Mouse (Mus musculus) limb, embryonic 12.5 days (tissue): Measurements from ENCODE around the gene Dock4. TPM values are rescaled to one million over a fixed set of nuclear protein-coding genes. Genes with fewer than 3 reads are reported as not detected.

Experiments
- ATAC-seq: fragments of 200-750 bp; cut with Nextera tagmentation; 2 replicates; pipeline ENCODE4 v1.8.0; 2017; ENCODE audit warnings: low read depth, moderate TSS enrichment; ENCODE audit not compliant: insufficient number of reproducible peaks, insufficient read depth, low FRiP score, low TSS enrichment
- H3K27ac ChIP-seq: fragments of 300-500 bp; sonication (generic); 2 replicates; pipeline ENCODE4 v1.5.1; 2016; ENCODE audit warnings: mild to moderate bottlenecking, moderate library complexity
- H3K27me3 ChIP-seq: fragments of 300-500 bp; sonication (generic); 2 replicates; pipeline ENCODE4 v1.6.1; 2016; ENCODE audit warnings: mild to moderate bottlenecking, moderate library complexity
- H3K36me3 ChIP-seq: fragments of 300-500 bp; sonication (generic); 2 replicates; pipeline ENCODE4 v1.6.1; 2016; ENCODE audit warnings: mild to moderate bottlenecking, moderate library complexity
- H3K4me1 ChIP-seq: fragments of 300-500 bp; sonication (generic); replicated peaks from 2 replicates; pipeline ENCODE4 v1.6.1; 2016
- H3K4me2 ChIP-seq: fragments of 300-500 bp; sonication (generic); 2 replicates; pipeline ENCODE4 v1.6.1; 2016; ENCODE audit warnings: mild to moderate bottlenecking, moderate library complexity
- H3K4me3 ChIP-seq: fragments of 300-500 bp; sonication (generic); replicated peaks from 2 replicates; pipeline ENCODE4 v1.5.1; 2016; ENCODE audit warnings: mild to moderate bottlenecking
- H3K9ac ChIP-seq: fragments of 300-500 bp; sonication (generic); replicated peaks from 2 replicates; pipeline ENCODE4 v1.6.1; 2016; ENCODE audit warnings: mild to moderate bottlenecking, moderate library complexity
- H3K9me3 ChIP-seq: fragments of 300-500 bp; sonication (generic); 2 replicates; pipeline ENCODE4 v1.6.1; 2016; ENCODE audit warnings: mild to moderate bottlenecking, moderate library complexity
- WGBS: fragments of 180-500 bp; shearing (Covaris S2); methylation state at CpG from one replicate; pipeline ENCODE4 v1.1.7; 2016; 5-methylcytosine and 5-hydroxymethylcytosine counted together
- polyA plus RNA-seq: library from polyadenylated mRNA; unstranded; fragments of >200 nt; fragmentation: Nextera tagmentation; extraction: Ambion mirVana; gene quantifications from 2 replicates; pipeline ENCODE4 v1.2.1, GENCODE M21; 2016

Dock4 gene
- polyA plus RNA-seq, 1 experiment from 2014 or later = 24.9 TPM

DNA sequence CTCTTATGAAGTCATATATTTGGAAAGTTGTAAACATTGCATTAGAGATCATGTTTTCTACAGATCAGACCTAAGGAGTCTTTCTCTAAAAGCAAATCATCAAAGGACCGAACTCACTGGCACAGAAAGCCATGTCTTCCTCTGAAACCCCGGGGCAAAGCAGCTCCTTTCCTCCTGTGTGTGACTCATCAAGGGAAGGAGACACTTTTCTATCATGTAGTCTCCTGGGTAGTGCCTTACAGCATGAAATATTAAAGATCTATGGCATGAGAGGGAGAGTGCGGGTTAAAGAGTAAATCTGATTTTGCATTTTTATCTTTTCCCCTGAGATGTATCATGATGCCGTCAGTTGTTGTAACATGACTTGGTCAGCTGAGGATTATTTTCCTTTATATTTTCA is 159.8 kb downstream of the Dock4 start:
- H3K9ac ChIP-seq = no peak overlapping the region
- WGBS = 88% methylated on average over 4 of the region's 4 CpGs
- no peaks in the 10 kb centered on the region for H3K27me3 ChIP-seq
- H3K4me3 ChIP-seq = no peak overlapping the region
- H3K4me2 ChIP-seq = no peak overlapping the region
- no peak overlapping the region for H3K27ac ChIP-seq
- H3K9me3 ChIP-seq = no peaks in the 10 kb centered on the region
- 0 out of 2 replicates have a peak, but pooled peaks cover 3% of the 10 kb centered on the region for H3K4me1 ChIP-seq
- no peaks in the 10 kb centered on the region for H3K36me3 ChIP-seq
- no peak for ATAC-seq

DNA sequence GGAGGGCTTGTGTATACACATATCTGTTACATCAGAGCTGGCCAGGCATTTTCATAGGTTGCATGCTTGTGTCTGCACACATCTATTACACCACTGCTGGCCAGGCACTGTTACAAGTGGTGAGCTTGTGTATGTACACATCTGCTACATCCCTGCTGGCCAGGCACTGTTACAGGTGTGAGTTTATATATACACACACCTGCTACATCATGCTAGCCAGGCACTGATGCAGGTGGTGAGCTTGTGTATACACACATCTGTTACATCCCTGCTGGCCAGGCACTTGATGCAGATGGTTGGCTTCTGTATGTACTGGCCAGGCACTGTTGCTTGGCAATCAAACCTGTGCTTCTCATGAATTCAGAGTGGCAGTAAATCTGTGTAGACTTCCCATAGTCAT is 177.2 kb downstream of the Dock4 start:
- Histone ChIP-seq H3K27me3 (no peaks in the 10 kb centered on the region), H3K4me3 (no peak overlapping the region), H3K9me3 (no peaks in the 10 kb centered on the region), H3K36me3 (peaks cover 3% of the 10 kb centered on the region; the same call in 1 of the 2 replicates), H3K27ac (no peak overlapping the region), H3K9ac (no peak overlapping the region), H3K4me1 (no peaks in the 10 kb centered on the region), H3K4me2 (no peak overlapping the region)
- peak; percentile 47; the same call in 1 of the 2 replicates for ATAC-seq

DNA sequence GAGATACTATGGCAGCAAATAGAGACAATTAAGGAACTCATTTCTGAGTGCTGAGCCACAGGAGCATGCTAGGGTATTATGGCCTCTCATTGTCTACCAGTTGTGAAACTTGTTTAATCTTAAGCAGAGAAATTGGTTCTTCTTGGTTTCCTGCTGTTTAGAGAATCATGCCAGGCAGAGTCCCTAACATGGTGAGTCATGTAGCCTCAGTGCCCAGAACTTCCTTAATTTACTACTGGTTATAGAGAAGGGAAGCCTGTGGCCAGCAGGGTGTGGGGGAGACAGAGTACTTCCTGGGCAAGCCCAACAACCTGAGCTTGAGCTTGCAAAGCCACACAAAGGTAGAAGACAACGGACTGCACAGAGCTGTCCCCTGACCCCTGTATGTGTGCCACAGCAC is 180.8 kb downstream of the Dock4 start:
- WGBS = 96% methylated on average over 1 of the region's 1 CpGs
- no peaks in the 10 kb centered on the region for H3K9me3 ChIP-seq
- no peak overlapping the region for H3K4me3 ChIP-seq
- no peaks in the 10 kb centered on the region for H3K27me3 ChIP-seq
- no peak for ATAC-seq
- H3K27ac ChIP-seq = no peak overlapping the region
- H3K36me3 ChIP-seq = peaks cover 3% of the 10 kb centered on the region; the same call in 1 of the 2 replicates
- no peaks in the 10 kb centered on the region for H3K4me1 ChIP-seq
- H3K4me2 ChIP-seq = no peak overlapping the region
- no peak overlapping the region for H3K9ac ChIP-seq

DNA sequence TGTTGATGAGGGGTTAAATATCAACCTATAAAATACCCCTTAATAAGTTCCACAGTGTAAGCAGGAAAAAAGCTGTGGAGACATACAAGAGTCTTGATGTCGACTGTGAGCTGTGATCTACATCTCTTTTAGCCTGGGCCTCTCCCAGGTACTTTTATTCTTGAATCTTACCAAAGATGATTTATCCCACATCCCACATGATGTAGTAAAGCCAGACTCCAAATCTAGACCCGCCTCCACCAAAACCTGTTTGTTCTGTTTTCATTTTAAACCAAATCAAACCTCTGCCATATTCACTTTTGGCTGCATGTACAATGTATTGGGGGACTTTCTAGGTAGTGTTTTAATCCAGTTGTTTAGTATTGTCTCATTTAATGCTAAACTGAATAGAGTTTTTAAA is 187.5 kb downstream of the Dock4 start:
- H3K4me2 ChIP-seq = no peak overlapping the region
- H3K4me3 ChIP-seq = no peak overlapping the region
- H3K9me3 ChIP-seq = no peaks in the 10 kb centered on the region
- WGBS = 71% methylated on average over 2 of the region's 2 CpGs
- no peaks in the 10 kb centered on the region for H3K36me3 ChIP-seq
- no peaks in the 10 kb centered on the region for H3K27me3 ChIP-seq
- no peak for ATAC-seq
- no peak overlapping the region for H3K27ac ChIP-seq
- peaks cover 17% of the 10 kb centered on the region for H3K4me1 ChIP-seq
- H3K9ac ChIP-seq = no peak overlapping the region

DNA sequence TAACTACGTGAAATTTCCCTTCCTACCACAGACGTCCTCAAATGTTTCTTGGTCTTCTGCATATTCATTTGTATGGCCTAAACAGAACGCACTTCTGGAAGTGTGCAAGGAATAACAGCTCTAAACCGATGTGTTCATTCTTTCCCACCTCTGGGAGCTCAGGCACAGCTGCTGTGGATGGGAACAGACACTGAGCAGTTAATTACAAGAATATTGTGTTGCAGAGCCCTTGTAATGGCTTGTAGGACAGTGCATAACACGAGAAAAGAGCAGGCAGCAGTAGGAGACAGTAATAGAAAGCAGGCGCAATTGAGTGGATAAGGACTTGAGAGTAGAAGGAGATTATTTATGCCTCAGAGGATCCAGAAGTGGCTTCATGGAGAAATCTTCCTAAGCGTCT is 188.4 kb downstream of the Dock4 start:
- Histone ChIP-seq H3K36me3 (no peaks in the 10 kb centered on the region), H3K4me3 (no peak overlapping the region), H3K9ac (no peak overlapping the region), H3K4me2 (no peak overlapping the region), H3K27ac (no peak overlapping the region), H3K4me1 (peaks cover 17% of the 10 kb centered on the region), H3K9me3 (no peaks in the 10 kb centered on the region), H3K27me3 (no peaks in the 10 kb centered on the region)
- ATAC-seq = no peak
- whole genome bisulfite sequencing = 77% methylated on average over 7 of the region's 7 CpGs

DNA sequence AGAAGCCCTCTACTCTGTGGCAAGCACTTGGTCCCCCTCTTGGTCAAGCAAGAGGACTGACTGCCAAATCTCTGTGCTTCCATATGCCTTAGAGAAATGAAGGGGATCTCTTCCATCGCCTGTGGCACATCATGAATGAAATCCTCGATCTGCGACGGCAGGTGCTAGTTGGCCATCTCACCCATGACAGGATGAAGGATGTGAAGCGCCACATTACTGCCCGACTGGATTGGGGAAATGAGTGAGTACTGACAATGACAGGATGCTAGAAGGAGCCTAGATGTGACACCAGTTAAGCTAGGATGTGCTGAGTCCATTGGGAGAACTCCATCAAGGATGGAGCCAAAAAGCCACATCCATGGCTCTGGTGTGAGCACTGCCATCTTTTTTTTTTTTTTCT is 190.2 kb downstream of the Dock4 start:
- Histone ChIP-seq H3K27me3 (no peaks in the 10 kb centered on the region), H3K4me2 (no peak overlapping the region), H3K9me3 (no peaks in the 10 kb centered on the region), H3K9ac (no peak overlapping the region), H3K27ac (no peak overlapping the region), H3K36me3 (no peaks in the 10 kb centered on the region), H3K4me3 (no peak overlapping the region), H3K4me1 (peaks cover 17% of the 10 kb centered on the region)
- 92% methylated on average over 6 of the region's 6 CpGs for WGBS
- no peak for ATAC-seq

DNA sequence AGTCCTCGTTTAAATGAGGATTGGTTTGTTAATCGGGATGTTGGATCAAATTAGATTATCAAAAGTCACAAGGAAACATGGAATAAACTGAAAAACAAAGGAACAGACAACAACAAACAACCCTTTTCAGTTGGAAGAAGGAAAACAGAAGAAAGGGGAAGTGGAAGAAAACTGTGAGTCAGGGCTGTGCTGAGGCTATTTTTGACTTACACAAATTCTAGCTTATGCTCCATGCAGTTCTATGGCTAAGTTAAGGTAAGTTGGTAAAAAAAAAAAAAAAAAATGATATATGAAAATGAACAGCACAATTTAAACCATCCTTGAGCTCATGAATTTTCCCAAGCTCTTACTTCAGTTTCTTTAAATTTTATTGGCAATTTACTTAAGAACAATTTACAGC is 191.7 kb downstream of the Dock4 start:
- H3K36me3 ChIP-seq = 0 out of 2 replicates have a peak, but pooled peaks cover 4% of the 10 kb centered on the region
- H3K27me3 ChIP-seq = no peaks in the 10 kb centered on the region
- WGBS = 86% methylated on average over 2 of the region's 2 CpGs
- no peaks in the 10 kb centered on the region for H3K9me3 ChIP-seq
- ATAC-seq = no peak
- peaks cover 17% of the 10 kb centered on the region for H3K4me1 ChIP-seq
- no peak overlapping the region for H3K4me2 ChIP-seq
- no peak overlapping the region for H3K4me3 ChIP-seq
- H3K9ac ChIP-seq = no peak overlapping the region
- H3K27ac ChIP-seq = no peak overlapping the region

DNA sequence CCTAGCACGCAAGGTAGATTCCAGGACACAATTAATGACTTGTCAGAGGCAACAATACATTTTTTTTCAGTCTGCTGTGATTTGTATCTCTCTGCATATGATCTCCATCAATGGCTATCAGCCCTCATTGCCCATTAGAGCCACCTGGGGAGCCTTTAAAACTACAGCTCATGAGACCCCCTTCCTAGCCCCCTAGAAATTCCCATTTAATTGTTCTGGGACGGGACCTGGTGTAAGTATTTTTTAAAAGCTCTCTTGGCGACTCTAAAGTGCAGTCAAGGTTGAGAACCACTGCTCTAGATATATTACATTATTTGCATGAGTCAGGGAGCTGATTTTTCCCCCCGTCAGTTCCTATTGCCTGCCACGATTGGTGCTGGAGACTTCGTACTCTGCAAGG is 200.1 kb downstream of the Dock4 start:
- H3K9ac ChIP-seq = no peak overlapping the region
- H3K4me3 ChIP-seq = no peak overlapping the region
- ATAC-seq = no peak
- H3K9me3 ChIP-seq = no peaks in the 10 kb centered on the region
- H3K27me3 ChIP-seq = no peaks in the 10 kb centered on the region
- 63% methylated on average over 6 of the region's 6 CpGs for WGBS
- no peak overlapping the region for H3K27ac ChIP-seq
- H3K36me3 ChIP-seq = 0 out of 2 replicates have a peak, but pooled peaks cover 4% of the 10 kb centered on the region
- H3K4me2 ChIP-seq = no peak overlapping the region
- H3K4me1 ChIP-seq = 0 out of 2 replicates have a peak, but pooled peaks cover 5% of the 10 kb centered on the region

DNA sequence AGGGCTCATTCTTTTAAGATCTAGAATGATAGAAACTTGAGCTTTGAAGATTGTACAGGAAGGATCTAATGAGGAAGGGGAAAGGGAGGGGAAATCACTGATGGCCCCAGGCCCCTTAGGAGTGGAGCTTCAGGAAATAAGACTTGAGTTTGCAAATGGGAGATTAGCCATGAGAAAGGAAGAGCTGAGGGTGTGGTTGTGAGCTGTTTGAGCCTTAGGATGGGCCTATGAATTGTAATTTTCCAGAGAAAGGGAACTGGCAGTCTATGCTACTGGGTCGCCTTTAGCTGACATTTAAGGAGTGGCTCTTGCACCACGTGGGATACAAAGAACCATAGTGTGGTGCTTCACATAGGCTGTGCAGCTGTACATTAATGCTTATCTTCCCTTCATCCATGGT is 208.6 kb downstream of the Dock4 start:
- no peak overlapping the region for H3K4me3 ChIP-seq
- H3K4me1 ChIP-seq = no peaks in the 10 kb centered on the region
- no peaks in the 10 kb centered on the region for H3K36me3 ChIP-seq
- ATAC-seq = no peak
- no peak overlapping the region for H3K9ac ChIP-seq
- H3K27ac ChIP-seq = no peak overlapping the region
- H3K27me3 ChIP-seq = no peaks in the 10 kb centered on the region
- WGBS = 90% methylated on average over 2 of the region's 2 CpGs
- no peak overlapping the region for H3K4me2 ChIP-seq
- no peaks in the 10 kb centered on the region for H3K9me3 ChIP-seq

DNA sequence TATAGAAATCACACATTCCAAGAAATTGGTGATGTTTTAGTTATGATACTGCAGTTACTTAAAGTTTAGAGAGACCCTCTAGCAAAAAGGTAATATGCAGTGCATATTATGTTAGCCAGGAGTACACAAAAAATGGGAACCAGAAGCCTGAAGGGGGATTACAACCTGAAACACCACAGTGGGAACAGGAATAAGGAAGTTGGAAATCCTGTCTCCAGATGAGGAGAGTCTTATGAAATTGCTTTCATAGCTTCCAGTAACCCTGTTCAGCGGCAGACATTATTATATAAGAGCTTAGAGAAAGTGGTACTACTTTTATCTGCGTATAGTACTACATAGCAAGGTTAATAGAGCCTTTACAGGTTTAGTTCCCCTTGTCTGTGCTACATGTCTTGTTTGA is 210.1 kb downstream of the Dock4 start:
- Histone ChIP-seq H3K27ac (no peak overlapping the region), H3K4me2 (no peak overlapping the region), H3K36me3 (no peaks in the 10 kb centered on the region), H3K27me3 (no peaks in the 10 kb centered on the region), H3K9ac (no peak overlapping the region), H3K4me3 (no peak overlapping the region), H3K4me1 (no peaks in the 10 kb centered on the region), H3K9me3 (no peaks in the 10 kb centered on the region)
- WGBS = 92% methylated on average over 2 of the region's 2 CpGs
- ATAC-seq = no peak

DNA sequence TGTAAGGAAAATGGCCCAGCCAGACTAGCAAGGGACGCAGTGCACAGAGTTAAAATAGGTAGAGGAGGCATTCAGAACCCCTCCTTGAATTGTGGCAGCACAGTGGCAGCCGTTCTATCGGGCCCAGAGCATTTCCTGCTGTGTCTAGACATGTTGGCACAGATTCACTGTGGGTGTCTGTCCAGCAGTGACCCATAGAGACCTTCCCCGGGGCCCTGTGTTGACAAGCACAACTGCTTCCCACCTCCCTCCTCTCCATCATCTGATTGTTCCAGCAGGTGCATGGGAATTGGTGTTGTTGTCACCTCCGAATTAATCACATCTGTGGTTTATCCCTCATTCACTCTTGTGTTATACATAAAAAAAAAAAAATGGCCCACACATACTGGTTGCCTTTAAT is 210.7 kb downstream of the Dock4 start:
- Histone ChIP-seq H3K27ac (no peak overlapping the region), H3K4me3 (no peak overlapping the region), H3K4me2 (no peak overlapping the region), H3K27me3 (no peaks in the 10 kb centered on the region), H3K9ac (no peak overlapping the region), H3K9me3 (no peaks in the 10 kb centered on the region), H3K4me1 (no peaks in the 10 kb centered on the region), H3K36me3 (no peaks in the 10 kb centered on the region)
- 69% methylated on average over 5 of the region's 5 CpGs for WGBS
- no peak for ATAC-seq

DNA sequence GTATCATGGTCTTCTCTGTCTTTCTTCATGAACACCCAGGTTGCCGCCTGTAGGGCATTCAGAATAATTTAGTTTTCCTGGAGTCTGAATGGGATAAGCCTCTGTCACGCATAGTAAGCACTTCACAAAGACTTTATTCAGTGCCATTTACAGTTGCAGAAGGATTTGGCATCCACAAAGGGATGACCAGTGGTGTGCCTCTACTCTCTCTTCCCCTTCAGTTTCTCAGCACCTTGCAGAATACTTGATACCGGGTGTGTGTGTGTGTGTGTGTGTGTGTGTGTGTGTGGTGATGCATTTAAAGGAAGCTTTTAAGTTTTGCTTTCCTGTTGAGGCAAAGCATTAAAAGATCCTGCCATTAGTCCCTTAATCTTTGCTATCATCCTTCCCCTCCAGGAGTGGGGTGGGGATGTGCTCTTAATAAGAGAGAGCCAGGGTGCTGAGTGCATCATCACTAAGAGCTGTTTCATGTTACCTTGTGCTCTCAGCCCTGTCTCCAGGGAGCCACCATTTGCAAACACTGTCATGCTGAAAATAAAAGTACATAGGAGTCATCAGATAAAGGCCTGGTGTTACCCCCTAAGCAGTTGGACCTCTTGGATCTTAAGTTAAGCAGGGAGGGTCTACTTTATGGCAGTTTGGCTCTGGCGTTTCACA is 211.6 kb downstream of the Dock4 start:
- no peaks in the 10 kb centered on the region for H3K36me3 ChIP-seq
- no peak overlapping the region for H3K4me2 ChIP-seq
- H3K27me3 ChIP-seq = no peaks in the 10 kb centered on the region
- H3K4me1 ChIP-seq = no peaks in the 10 kb centered on the region
- ATAC-seq = no peak
- no peaks in the 10 kb centered on the region for H3K9me3 ChIP-seq
- H3K27ac ChIP-seq = no peak overlapping the region
- H3K4me3 ChIP-seq = no peak overlapping the region
- H3K9ac ChIP-seq = no peak overlapping the region
- 83% methylated on average over 4 of the region's 4 CpGs for WGBS
